Mouse (Mus musculus) olfactory bulb, adult 2 months (tissue): ENCODE results near the gene Hmgb1. TPM values are rescaled to one million over a fixed set of nuclear protein-coding genes. Genes with fewer than 3 reads are reported as not detected.
A peak's percentile ranks its signal among the peaks of the same experiment; 100 is the strongest.

ENCODE experiments used
- H3K27ac ChIP-seq: fragments of 200-500 bp; 2 replicates; pipeline ENCODE4 v1.5.1; 2012; ENCODE audit warnings: low read depth, low read length; ENCODE audit not compliant: insufficient read depth
- H3K4me1 ChIP-seq: fragments of 200-500 bp; 2 replicates; pipeline ENCODE4 v1.6.1; 2012; ENCODE audit warnings: low read length; ENCODE audit not compliant: control insufficient read depth, insufficient read depth
- H3K4me3 ChIP-seq: fragments of 200-500 bp; 2 replicates; pipeline ENCODE4 v1.5.1; 2012; ENCODE audit warnings: mild to moderate bottlenecking, low read depth, low read length, moderate library complexity; ENCODE audit not compliant: insufficient read depth
- CTCF ChIP-seq: fragments of 200-500 bp; IDR thresholded peaks from 2 replicates; pipeline ENCODE4 v1.5.1; 2012; ENCODE audit warnings: low read depth, mild to moderate bottlenecking, low read length, moderate library complexity; ENCODE audit not compliant: insufficient read depth
- POLR2A ChIP-seq: fragments of 200-500 bp; IDR thresholded peaks from 2 replicates; pipeline ENCODE4 v1.6.1; 2012; ENCODE audit warnings: mild to moderate bottlenecking, low read depth, low read length, moderate library complexity; ENCODE audit not compliant: insufficient read depth
- WGBS: fragments of 180-500 bp; shearing (Covaris S2); methylation state at CpG from one replicate; pipeline ENCODE4 v1.1.7; 2018; 5-methylcytosine and 5-hydroxymethylcytosine counted together
- polyA plus RNA-seq: library from polyadenylated mRNA; stranded (reverse); fragments of >200 nt; gene quantifications from 2 replicates; pipeline ENCODE4 v1.2.4, GENCODE M21; 2012; ENCODE audit warnings: low replicate concordance; ENCODE audit not compliant: missing spikeins, insufficient read depth, insufficient read length

Hmgb1 gene
- polyA plus RNA-seq, 1 experiment = 501 TPM

DNA sequence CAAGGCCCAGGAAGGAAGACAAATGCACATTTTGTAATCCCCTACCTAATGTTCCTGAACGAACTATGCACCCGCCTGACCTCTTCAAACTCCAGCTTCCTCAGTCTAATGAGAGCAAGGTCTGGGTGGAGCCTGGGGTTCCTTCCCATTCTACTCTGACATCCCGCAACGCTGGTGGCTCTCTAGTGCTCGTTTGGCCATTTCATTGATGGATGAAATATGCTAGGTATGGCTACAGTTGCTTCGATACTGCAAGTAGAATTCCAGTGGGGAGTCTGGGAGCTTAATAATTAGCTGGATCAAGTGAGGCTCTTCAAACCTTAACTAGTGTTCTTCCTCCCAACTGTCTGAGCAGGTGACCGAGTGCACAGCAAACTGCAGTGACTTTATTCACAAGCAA lies 163.2 kb downstream of the Hmgb1 start:
- Histone ChIP-seq H3K4me3 (no peak overlapping the region), H3K27ac (no peak overlapping the region), H3K4me1 (peaks cover 8% of the 10 kb centered on the region)
- WGBS = 77% methylated on average over 7 of the region's 7 CpGs
- TF ChIP-seq CTCF = no peak
- no peak for TF ChIP-seq POLR2A

DNA sequence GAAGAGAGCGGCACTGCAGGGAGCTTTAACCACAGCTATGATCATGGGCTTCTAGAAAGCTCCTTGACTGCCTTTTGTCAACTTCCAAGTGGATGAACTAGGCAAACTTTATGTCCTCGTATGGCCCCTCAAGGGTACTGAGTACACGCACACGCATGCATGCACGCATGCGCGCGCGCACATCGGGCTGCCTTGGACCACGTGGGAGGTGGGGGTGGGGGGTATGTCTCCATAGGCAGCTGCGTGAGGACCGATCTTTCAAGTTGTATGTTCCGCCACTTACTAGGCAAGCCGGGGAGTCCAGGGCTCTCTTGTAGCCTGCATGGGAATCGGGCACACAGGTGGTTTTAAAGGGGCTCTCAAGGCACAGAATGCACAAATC lies 163.6 kb downstream of the Hmgb1 start:
- Histone ChIP-seq H3K27ac (no peak overlapping the region), H3K4me1 (peaks cover 8% of the 10 kb centered on the region), H3K4me3 (no peak overlapping the region)
- 67% methylated on average over 16 of the region's 16 CpGs for WGBS
- no peak for TF ChIP-seq CTCF
- no peak for TF ChIP-seq POLR2A

DNA sequence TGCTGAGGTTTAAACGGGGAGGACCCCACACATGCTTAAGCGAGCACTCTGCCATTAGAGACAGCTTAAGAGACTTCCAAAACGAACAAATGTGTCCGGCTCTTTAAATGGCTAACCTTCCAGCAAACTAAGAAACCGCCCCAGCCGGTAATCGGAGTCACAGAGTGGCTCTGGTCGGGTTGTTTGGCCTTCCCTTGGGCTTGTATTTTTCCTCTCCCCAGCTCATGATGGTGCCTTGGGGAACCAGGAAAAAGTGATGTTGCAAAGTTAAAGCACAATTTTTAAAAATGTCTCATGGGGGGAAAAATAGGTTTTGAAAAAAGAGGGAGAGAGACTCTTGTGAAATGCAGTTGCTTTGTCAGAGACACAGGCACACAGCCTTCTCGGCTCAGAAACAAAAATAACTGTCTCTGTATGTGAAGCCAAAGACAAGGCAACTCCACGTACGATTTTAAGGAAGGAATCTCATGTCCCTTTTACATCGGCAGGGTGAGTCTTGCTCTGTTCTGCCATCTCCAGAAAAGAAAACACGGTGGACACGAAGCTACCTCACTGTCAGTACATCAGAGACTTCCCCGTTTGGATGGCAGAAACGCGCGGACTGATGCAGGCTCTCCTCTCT lies 164.1 kb downstream of the Hmgb1 start:
- Histone ChIP-seq H3K4me1 (peaks cover 8% of the 10 kb centered on the region), H3K4me3 (no peak overlapping the region), H3K27ac (no peak overlapping the region)
- 48% methylated on average over 18 of the region's 18 CpGs for WGBS
- no peak for TF ChIP-seq CTCF
- TF ChIP-seq POLR2A = no peak

DNA sequence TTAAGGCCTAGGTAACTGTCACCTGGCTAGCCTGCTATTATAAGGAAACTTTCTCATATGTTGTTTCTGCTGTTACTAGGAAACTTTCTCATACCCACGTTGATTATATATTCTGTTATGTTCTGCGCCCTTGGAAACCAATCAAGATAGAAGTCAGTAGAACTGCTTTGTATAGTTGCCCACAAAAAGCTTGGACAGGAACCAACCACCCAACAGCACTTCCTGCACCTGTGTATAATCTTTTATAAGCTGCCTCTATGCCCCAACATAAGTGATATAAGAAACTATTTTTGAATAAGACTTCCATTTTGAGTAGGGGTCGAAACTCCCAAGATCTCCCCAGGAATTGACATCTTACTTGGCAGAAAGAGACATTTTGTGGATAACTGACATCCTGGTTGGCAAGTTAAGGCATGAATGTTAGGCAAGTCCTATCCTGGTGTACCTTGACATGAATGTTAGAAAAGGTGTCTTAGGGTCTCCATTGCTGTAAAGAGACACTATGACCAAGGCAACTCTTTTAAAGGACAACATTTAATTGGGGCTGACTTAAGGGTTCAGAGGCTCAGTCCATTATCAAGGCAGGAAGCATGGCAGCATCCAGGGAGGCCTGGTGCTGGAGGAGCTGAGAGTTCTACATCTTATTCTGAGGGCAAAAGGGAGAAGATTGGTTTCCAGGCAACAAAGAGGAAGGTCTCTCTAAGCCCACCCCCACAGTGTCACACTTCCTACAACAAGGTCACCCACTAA lies 166.4 kb downstream of the Hmgb1 start:
- peaks cover 17% of the 10 kb centered on the region for H3K4me1 ChIP-seq
- no peak overlapping the region for H3K27ac ChIP-seq
- TF ChIP-seq CTCF (no peak), POLR2A (no peak)
- 78% methylated on average over 3 of the region's 3 CpGs for WGBS
- no peak overlapping the region for H3K4me3 ChIP-seq

DNA sequence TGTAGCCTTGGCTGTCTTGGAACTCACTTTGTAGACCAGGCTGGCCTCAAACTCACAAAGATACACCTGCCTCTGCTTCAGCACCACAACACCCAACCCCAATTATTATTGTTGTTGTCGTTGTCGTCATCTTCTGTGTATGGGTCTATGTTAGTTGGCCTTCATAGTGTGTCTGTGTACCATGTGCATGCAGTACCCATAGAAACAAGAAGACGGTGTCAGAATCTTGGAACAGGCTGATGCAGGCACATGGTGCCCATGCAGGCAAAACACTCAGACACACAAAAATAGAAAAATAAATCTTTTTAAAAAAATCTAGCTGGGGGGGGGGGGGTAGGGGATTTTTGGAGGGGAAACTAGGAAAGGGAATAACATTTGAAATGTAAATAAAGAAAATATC lies 167.1 kb downstream of the Hmgb1 start:
- Histone ChIP-seq H3K4me1 (peaks cover 17% of the 10 kb centered on the region), H3K4me3 (no peak overlapping the region), H3K27ac (no peak overlapping the region)
- no peak for TF ChIP-seq CTCF
- TF ChIP-seq POLR2A = no peak
- 82% methylated on average over 3 of the region's 3 CpGs for WGBS

DNA sequence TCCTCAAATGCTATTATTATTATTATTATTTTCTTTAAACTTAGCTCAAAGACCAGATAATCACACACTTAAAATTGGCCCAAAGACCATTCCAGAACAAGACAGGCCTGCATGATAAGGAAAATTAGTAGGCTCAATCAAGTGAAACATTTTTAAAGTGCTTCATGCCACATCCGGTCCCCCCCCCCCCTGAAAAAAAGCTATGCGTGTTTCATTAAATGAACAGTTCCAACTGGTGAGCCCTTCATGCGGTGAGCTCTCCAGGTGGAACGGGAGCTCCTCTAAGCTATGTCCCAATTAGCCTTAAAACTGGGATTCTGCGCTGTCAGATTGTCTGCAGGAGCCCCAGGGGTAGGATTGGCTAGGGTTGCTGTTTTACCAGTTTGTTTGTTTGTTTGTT lies 168.0 kb downstream of the Hmgb1 start:
- no peak overlapping the region for H3K27ac ChIP-seq
- no peak overlapping the region for H3K4me3 ChIP-seq
- H3K4me1 ChIP-seq = peaks cover 17% of the 10 kb centered on the region
- WGBS = 68% methylated on average over 5 of the region's 5 CpGs
- TF ChIP-seq CTCF = no peak
- TF ChIP-seq POLR2A = no peak

DNA sequence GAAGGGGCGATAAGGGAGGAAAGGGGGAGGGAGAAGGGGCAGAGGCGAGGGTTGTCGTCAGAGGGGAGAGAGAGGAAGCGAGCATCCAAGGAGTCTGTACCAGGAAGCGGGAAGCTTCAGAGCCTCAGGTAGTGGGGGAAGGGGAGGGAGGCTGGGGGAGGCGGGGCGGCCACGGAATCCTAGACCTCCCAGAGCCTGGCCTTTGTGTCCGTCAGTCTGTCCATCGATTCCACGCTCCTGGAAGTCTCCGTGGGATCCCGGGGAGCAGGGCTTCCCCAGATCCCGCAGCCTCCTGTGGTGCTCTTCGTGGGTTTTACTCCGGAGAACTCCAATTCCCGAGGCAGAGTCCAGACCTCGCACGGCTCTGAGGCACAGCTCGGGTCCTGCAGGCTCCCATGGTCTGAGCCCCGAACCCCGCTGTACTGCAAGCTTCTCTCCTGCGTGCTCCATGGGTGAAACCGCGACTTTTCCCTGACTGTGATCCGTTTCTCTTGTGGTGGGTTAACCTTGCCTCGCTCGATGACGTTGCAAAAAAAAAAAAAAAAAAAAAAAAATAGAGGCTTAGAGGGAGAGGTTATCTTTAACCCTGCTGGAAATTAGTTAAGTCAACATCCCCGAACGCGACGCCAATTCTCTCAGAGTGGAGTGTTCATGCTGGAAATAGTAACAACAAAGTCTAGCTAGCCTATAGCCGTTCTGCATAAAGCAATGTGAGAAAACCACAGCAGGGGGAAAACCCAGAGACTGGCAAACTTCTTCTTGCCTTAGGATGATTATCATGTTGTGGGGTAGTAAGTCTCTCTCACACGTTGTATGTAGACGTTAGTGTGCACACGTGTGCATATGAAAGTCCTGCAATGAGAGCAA lies 168.7 kb downstream of the Hmgb1 start:
- peak overlapping the region; percentile 64 for H3K4me3 ChIP-seq
- TF ChIP-seq POLR2A = no peak
- no peak for TF ChIP-seq CTCF
- WGBS = 3% methylated on average over 37 of the region's 37 CpGs
- peaks cover 14% of the 10 kb centered on the region for H3K4me1 ChIP-seq
- 0 out of 2 replicates have a peak overlapping the region, but pooled peaks have one; percentile 38 for H3K27ac ChIP-seq

DNA sequence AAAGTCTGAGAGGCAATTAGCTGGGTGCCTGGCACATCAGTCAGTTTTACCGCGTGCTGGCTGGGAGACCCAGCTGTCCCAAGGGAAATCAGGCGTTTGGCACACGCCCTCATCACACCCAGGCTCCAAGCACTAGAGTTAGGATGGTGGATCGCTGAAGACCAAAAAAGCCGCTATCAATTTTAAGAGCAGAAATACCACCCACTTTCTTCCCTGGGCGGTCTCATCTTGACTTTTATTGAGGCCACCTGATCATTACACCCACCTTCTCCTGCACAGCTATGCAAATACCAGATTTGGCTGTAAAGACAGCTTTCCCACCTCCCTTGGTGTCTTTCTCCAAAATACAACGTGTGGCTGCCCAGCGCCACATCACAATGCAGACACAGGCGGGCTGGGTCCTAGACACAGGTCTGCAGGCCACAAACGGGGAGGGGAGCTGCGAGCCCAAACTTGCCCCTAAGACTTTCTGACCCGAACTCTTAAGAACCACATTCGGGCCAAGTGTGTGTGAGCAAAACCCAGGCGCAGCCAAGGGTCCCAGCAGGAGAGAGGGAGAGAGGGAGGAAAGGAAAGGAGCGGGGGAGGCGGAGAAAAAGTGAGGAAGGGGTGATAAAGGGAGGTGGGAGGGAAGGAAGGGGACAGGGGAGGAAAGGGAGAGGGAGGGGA lies 169.6 kb downstream of the Hmgb1 start:
- H3K27ac ChIP-seq = peak overlapping the region; percentile 31; the same call in 1 of the 2 replicates
- TF ChIP-seq CTCF (no peak), POLR2A (0 out of 2 replicates have a peak, but pooled peaks have one; percentile 35)
- H3K4me1 ChIP-seq = peaks cover 12% of the 10 kb centered on the region
- peak overlapping the region; percentile 64 for H3K4me3 ChIP-seq
- WGBS = 42% methylated on average over 17 of the region's 17 CpGs

DNA sequence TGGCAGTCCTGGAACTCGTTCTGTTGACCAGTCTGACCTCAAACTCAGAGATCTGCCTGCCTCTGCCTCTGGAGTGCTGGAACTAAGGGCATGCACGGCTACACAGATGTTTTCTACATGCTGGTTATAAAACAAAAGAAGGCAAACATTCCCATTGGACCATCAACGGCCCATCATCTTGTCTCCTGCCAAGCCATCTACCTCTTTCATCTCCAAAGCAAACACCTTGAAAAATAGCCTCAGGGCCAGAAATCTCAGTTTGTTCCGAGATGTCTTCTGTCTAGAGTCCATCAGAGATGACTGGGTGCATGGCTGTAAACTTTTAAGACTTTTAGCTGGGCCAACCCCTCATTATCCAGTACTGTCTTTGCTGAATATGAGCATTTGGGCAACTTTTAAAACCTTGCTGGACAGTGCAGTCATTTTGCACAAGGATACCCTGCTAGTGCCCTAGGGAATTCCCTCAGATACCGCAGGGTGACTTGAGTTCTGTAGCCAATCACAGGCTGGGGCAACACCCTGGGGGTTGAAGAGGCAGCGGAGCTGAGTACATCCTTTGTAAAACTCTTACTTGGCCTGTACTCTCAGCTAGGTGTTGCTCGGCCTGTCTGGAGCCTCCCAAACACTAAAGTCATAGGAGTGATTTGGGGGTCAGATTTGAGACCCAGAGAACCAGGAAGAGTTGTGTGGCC lies 170.3 kb downstream of the Hmgb1 start:
- H3K4me1 ChIP-seq = peaks cover 12% of the 10 kb centered on the region
- H3K27ac ChIP-seq = no peak overlapping the region
- no peak for TF ChIP-seq CTCF
- no peak for TF ChIP-seq POLR2A
- 85% methylated on average over 7 of the region's 7 CpGs for WGBS
- peak overlapping the region; percentile 64; the same call in 1 of the 2 replicates for H3K4me3 ChIP-seq
